Mouse (Mus musculus) thymus, adult 18-20 months (tissue): Measurements from ENCODE around the gene Tm4sf1.

Experiments used
- DNase-seq, 2 experiments: peaks; one replicate each; pipeline ENCODE4 v3.0.0; 2022; ENCODE audit warnings: mixed read lengths in 2 of 2

Tm4sf1 gene

DNA sequence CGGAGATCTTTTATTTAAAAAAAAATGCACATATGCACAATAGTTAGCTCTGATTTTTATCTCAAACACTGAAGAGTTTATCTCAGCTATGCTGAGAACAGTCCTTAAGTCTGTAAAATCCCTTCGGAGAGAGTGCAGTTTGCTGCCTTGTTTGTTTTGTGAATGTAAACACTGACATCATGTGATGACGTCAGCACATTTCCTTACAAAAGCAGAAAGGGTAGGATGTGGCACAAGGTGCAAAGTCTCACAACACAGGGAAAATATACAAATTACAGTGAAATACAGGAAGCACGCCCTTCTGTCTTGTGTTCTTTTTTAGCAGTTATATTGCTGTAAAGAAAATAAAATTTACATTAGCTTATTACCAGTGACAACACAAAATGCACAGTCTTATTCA lies 14.3 kb downstream of the Tm4sf1 start:
- no peak for DNase-seq

DNA sequence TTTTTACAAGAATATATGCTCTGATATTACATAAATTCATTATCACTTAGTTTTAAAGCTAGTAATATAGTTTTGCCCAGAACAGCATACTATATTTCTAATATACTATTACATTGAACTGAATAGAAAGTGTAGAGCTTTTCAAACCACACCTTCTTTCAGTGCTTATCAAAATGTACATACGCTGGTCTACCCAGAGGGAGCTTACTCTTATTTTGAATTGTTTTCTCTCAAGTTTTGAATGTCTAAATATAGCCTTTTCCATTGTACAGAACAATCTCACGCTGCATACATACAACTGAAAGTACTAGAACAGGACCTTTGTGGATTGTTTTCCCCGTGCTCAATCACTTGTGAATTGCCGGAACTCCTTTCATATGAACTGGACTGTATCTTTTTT lies 23.6 kb downstream of the Tm4sf1 start:
- no peak for DNase-seq

DNA sequence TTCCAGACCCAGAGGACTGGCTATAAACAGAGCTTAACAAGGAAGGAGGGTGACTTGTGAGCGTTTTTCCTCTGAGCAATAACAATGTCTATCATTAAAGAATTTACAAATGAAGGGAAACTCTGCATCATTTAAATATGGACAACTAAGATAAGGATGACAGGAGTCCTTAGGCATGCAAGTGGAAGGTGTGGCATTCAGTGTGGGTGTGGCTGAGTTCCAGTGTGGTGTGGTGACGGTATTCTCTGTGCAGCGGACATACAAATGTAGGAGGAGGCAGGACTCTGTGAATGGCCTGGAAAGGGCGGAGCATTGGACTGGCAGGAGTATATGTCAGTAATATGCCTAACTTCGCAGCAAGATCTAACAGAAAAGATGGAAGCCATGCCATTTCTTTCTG lies 24.3 kb downstream of the Tm4sf1 start:
- no peak for DNase-seq

GRCm38 (mm10) chr3:57276821-57277220 lies 25.0 kb downstream of the Tm4sf1 start:
- DNase-seq = no peak

- no peak for DNase-seq
These were observed 32.8 kb downstream of the Tm4sf1 start for GRCm38 (mm10) chr3:57268994-57269393.

DNA sequence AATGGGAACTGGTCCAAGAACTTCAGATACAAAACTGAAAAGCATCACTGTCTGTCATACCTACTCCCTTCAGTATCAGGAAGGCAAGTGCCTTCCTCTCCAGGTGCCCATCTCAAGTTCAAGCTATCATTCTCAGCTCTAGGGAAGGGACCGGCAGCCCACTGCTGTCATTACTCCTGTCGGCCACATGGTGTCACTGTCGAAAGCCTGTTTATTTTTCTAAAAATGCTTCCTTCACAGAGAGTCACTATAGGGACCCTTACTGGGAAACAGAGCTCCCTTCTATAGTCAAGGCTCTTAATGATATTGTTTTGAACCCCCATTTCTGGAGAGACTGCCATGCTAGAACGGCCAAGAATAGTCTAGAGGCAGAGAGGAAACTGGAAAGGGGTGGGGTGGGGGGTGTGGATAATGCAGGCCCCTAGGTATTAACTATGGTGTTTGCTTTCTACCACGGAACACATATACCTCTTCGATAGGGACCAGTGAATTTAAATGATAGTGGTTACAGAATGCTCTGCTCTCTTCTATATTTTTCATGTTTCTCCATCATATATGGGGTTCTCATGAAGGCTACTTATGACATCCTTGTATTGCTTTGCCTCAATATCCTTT lies 34.1 kb downstream of the Tm4sf1 start:
- DNase-seq = no peak

GRCm38 (mm10) chr3:57253041-57253440 lies 48.7 kb downstream of the Tm4sf1 start:
- no peak for DNase-seq

- DNase-seq = no peak
These were observed 49.2 kb downstream of the Tm4sf1 start for GRCm38 (mm10) chr3:57252551-57252950.

DNA sequence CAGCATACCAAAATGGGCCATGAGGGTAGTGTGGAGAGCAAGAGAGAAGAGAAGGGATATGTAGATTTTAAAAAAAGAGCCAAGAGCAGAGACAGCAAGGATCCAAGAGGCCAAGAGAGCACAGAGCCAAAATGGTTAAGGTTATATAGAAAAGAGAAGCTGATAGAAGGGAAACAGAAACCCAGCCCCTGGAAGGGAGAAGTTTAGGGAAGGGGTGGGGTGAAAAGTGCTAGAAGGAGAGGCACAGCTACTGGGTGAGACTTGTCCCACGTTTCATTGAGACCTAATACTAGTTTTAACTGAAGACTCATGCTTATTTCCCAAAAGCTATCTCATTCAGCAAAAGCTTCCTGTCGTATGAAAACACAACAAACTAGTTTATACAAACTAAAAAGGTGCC lies 56.5 kb downstream of the Tm4sf1 start:
- no peak for DNase-seq
